Mouse (Mus musculus) liver, adult 2 months (tissue): ENCODE results near the gene Enthd1. TPM values are rescaled to one million over a fixed set of nuclear protein-coding genes. Genes with fewer than 3 reads are reported as not detected.

Source experiments
- DNase-seq: peaks from one replicate; pipeline ENCODE4 v3.0.0-alpha.2; 2011; ENCODE audit warnings: low read depth, low spot score; ENCODE audit errors: extremely low read depth
- H3K27ac ChIP-seq: fragments of 200-500 bp; replicated peaks from 2 replicates; pipeline ENCODE4 v1.5.1; 2012; ENCODE audit warnings: low read depth, mild to moderate bottlenecking, control low read depth, inconsistent platforms, low read length; ENCODE audit not compliant: insufficient read depth
- H3K27me3 ChIP-seq: fragments of 200-500 bp; 2 replicates; pipeline ENCODE4 v1.6.1; 2012; ENCODE audit warnings: mild to moderate bottlenecking, moderate library complexity, low read length, inconsistent platforms; ENCODE audit not compliant: control insufficient read depth, insufficient read depth
- H3K36me3 ChIP-seq: fragments of 200-500 bp; 2 replicates; pipeline ENCODE4 v1.6.1; 2012; ENCODE audit warnings: low read length, inconsistent platforms; ENCODE audit not compliant: control insufficient read depth, insufficient read depth
- H3K4me1 ChIP-seq: fragments of 200-500 bp; 2 replicates; pipeline ENCODE4 v1.6.1; 2011; ENCODE audit warnings: low read length; ENCODE audit not compliant: control insufficient read depth, insufficient read depth
- H3K4me3 ChIP-seq: fragments of 200-500 bp; 2 replicates; pipeline ENCODE4 v1.5.1; 2011; ENCODE audit warnings: low read depth, mild to moderate bottlenecking, control low read depth, low read length, moderate library complexity; ENCODE audit not compliant: insufficient read depth
- H3K79me2 ChIP-seq: fragments of 200-500 bp; 2 replicates; pipeline ENCODE4 v1.6.1; 2012; ENCODE audit warnings: inconsistent platforms, mild to moderate bottlenecking, low read length, moderate library complexity; ENCODE audit not compliant: control insufficient read depth, insufficient read depth
- H3K9ac ChIP-seq: fragments of 200-500 bp; 2 replicates; pipeline ENCODE4 v1.6.1; 2012; ENCODE audit warnings: low read depth, mild to moderate bottlenecking, control low read depth, inconsistent platforms, low read length
- CTCF ChIP-seq: fragments of 200-500 bp; IDR thresholded peaks from 2 replicates; pipeline ENCODE4 v1.5.1; 2011; ENCODE audit warnings: low read depth, low read length, control low read depth
- POLR2A ChIP-seq: fragments of 200-500 bp; IDR thresholded peaks from 2 replicates; pipeline ENCODE4 v1.6.1; 2011; ENCODE audit warnings: low read length, control low read depth; ENCODE audit not compliant: insufficient read depth; ENCODE audit errors: extremely low read depth
- WGBS: fragments of 180-500 bp; shearing (Covaris S2); methylation state at CpG from one replicate; pipeline ENCODE4 v1.1.7; 2018; 5-methylcytosine and 5-hydroxymethylcytosine counted together
- polyA plus RNA-seq: library from polyadenylated mRNA; depleted of rRNA; stranded (reverse); fragments of >200 nt; gene quantifications from 2 replicates; pipeline ENCODE4 v1.2.3, GENCODE M21; 2012
- total RNA-seq: library from RNA; depleted of rRNA; stranded (reverse); fragments of >200 nt; gene quantifications from 2 replicates; pipeline ENCODE4 v1.2.3, GENCODE M21; 2014

The Enthd1 gene
- total and polyA plus RNA-seq, 2 experiments, result not detected

DNA sequence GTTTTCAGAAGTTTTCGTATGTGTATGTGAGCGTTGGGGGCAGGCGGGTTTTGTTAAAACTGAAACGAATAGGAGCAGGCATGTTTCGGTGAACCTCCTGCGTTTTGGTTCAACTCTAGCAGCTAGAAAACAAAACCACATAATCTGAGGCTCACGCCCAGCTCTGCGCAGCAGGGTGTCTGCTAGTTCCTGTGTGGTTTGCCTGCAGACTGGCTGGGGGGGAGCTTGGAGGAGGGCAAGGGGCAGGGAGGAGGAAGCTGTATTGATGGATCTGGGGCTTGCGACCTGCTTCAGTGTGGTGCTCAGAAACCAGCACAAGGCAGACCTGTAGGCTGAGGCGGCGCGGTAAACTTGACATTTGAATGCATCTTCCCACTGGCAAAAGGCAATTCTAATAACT is 7.3 kb upstream of the Enthd1 start, which contains the start of gene Grap2:
Gene Grap2, plus strand, starts transcription at position 304 of the 400 bp plus-strand sequence.
- no peaks in the 10 kb centered on the region; the same call in 1 of the 2 replicates for H3K27me3 ChIP-seq
- no peak within 1 kb of the TSS for H3K9ac ChIP-seq
- H3K27ac ChIP-seq, result no peak within 1 kb of the TSS
- H3K79me2 ChIP-seq, result no peaks in the 10 kb centered on the region
- H3K4me3 ChIP-seq, result no peak within 1 kb of the TSS
- 42% methylated on average over 12 of the region's 12 CpGs for WGBS
- peak; percentile 7 for DNase-seq
- H3K4me1 ChIP-seq, result no peaks in the 10 kb centered on the region
- no peak for TF ChIP-seq POLR2A
- no peak for TF ChIP-seq CTCF
- H3K36me3 ChIP-seq, result no peaks in the 10 kb centered on the region

DNA sequence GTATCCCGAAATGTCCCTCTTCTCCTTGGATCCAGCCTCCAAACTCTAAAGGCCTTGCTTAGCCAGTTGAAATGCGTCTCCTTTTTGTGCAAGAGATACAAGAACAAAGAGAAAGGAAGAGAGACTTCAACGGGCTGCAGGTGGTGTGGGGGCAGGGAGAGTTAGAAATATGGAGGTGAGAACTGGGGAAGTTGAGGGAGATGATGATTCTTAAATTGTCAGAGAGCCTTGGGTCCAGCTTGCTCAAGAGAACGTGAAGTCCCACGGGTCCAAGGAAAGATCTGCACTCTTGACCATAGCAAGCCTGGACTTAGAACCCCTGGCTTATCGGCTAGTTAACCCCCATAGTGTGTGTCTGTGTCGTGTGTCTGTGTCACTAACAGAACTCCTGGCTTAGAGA is 6.7 kb upstream of the Enthd1 start:
- no peak overlapping the region for H3K9ac ChIP-seq
- no peaks in the 10 kb centered on the region; the same call in 1 of the 2 replicates for H3K27me3 ChIP-seq
- H3K36me3 ChIP-seq, result no peaks in the 10 kb centered on the region
- H3K4me3 ChIP-seq, result no peak overlapping the region
- H3K27ac ChIP-seq, result no peak overlapping the region
- no peaks in the 10 kb centered on the region for H3K4me1 ChIP-seq
- 59% methylated on average over 7 of the region's 7 CpGs for WGBS
- DNase-seq, result no peak
- no peaks in the 10 kb centered on the region for H3K79me2 ChIP-seq
- no peak for TF ChIP-seq CTCF
- TF ChIP-seq POLR2A, result no peak

DNA sequence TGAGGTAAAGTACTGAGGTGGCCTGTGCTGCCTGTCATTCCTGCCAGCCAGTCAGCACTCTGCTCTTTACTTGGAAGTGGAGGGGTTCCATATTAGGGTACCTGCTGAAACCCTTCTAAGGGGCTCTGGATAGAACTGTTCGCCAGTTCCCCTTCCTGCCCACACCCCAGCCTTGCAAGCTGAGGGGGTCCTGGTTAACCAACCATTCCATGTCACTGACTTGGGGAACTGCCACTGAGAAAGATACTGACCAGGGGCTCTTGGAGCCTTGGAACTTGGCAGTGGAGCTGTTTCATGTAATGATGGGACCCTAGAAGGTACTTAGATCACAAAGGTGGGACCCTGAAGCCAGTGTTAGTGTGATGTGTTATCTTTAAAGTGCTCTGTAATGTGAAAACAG is 5.3 kb upstream of the Enthd1 start:
- 82% methylated on average over 1 of the region's 1 CpGs for WGBS
- H3K36me3 ChIP-seq, result no peaks in the 10 kb centered on the region
- H3K27ac ChIP-seq, result no peak overlapping the region
- H3K4me1 ChIP-seq, result no peaks in the 10 kb centered on the region
- H3K4me3 ChIP-seq, result no peak overlapping the region
- no peak for TF ChIP-seq CTCF
- no peak for TF ChIP-seq POLR2A
- no peak overlapping the region for H3K9ac ChIP-seq
- no peaks in the 10 kb centered on the region; the same call in 1 of the 2 replicates for H3K27me3 ChIP-seq
- no peak for DNase-seq
- no peaks in the 10 kb centered on the region for H3K79me2 ChIP-seq

DNA sequence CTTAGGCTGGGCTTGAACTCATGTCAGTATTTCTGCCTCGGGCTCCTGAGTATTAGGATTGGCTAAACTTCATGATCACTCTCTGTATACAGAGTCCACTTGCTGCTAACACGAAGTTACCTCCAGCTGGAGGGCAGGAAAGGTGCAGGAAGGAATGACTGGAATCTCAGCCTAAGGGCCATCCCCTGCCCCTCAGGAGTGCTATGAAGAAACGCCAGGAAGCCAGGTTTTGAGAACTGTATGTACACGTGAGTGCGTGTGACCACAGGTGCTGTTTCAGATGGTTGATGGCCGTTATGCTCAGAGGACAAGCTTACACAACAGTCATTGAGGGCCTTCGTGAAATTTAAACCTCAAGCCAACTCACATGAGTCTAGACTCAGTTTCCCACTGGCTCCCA is 4.2 kb upstream of the Enthd1 start:
- Histone ChIP-seq H3K36me3 (no peaks in the 10 kb centered on the region), H3K9ac (no peak overlapping the region), H3K79me2 (no peaks in the 10 kb centered on the region), H3K4me1 (no peaks in the 10 kb centered on the region), H3K27me3 (no peaks in the 10 kb centered on the region; the same call in 1 of the 2 replicates), H3K27ac (no peak overlapping the region), H3K4me3 (no peak overlapping the region)
- DNase-seq, result no peak
- no peak for TF ChIP-seq CTCF
- no peak for TF ChIP-seq POLR2A
- 70% methylated on average over 7 of the region's 7 CpGs for WGBS

DNA sequence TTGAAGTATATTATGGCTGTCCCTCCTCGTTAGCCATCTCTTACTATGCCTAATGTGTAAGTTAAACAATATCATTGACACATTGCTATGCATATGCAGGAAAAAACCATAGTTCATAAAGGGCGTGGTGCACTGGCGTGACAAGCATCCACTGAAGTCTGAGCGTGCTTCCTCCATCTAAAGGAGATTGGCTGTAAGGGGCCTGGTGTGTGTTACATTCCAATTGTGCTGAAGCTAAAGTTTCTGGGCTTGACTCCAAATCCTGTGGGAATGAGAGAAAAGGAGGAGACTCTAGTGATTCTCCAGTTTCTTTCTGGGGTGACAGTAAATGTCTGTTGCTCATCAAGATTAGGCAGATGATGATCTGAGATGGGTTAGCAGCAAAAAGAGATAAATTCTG is 2.8 kb upstream of the Enthd1 start:
- WGBS, result 76% methylated on average over 4 of the region's 4 CpGs
- H3K4me3 ChIP-seq, result no peak overlapping the region
- H3K27ac ChIP-seq, result no peak overlapping the region
- no peak overlapping the region for H3K9ac ChIP-seq
- no peaks in the 10 kb centered on the region for H3K4me1 ChIP-seq
- TF ChIP-seq POLR2A (no peak), CTCF (no peak)
- no peaks in the 10 kb centered on the region for H3K79me2 ChIP-seq
- no peaks in the 10 kb centered on the region for H3K36me3 ChIP-seq
- no peak for DNase-seq
- H3K27me3 ChIP-seq, result no peaks in the 10 kb centered on the region; the same call in 1 of the 2 replicates

DNA sequence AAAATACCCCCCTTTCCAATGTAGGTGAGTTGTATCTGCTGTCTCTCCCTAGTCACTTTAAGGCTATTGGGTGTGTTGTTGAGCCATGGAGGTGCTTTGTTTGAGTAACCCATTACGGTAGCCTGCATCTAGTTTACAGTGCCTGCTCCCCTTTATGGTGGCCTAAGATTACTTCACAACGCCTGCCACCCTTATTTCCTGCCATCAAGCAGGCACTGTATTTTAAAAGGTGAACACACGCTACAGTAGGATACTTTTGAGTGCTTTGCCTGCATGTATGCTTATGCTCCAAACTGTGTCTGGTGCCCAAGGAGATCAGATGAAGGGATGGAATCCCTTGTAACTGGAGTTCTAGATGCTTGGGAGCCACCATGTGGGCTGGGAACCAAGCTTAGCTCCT is 2.2 kb upstream of the Enthd1 start:
- no peaks in the 10 kb centered on the region for H3K79me2 ChIP-seq
- H3K36me3 ChIP-seq, result no peaks in the 10 kb centered on the region
- 80% methylated on average over 3 of the region's 3 CpGs for WGBS
- H3K27me3 ChIP-seq, result no peaks in the 10 kb centered on the region; the same call in 1 of the 2 replicates
- H3K4me3 ChIP-seq, result no peak overlapping the region
- DNase-seq, result no peak
- H3K27ac ChIP-seq, result no peak overlapping the region
- no peaks in the 10 kb centered on the region for H3K4me1 ChIP-seq
- H3K9ac ChIP-seq, result no peak overlapping the region
- TF ChIP-seq POLR2A (no peak), CTCF (no peak)
